Mouse (Mus musculus): Measurements from ENCODE around the gene Inpp5e.

The Inpp5e gene

DNA sequence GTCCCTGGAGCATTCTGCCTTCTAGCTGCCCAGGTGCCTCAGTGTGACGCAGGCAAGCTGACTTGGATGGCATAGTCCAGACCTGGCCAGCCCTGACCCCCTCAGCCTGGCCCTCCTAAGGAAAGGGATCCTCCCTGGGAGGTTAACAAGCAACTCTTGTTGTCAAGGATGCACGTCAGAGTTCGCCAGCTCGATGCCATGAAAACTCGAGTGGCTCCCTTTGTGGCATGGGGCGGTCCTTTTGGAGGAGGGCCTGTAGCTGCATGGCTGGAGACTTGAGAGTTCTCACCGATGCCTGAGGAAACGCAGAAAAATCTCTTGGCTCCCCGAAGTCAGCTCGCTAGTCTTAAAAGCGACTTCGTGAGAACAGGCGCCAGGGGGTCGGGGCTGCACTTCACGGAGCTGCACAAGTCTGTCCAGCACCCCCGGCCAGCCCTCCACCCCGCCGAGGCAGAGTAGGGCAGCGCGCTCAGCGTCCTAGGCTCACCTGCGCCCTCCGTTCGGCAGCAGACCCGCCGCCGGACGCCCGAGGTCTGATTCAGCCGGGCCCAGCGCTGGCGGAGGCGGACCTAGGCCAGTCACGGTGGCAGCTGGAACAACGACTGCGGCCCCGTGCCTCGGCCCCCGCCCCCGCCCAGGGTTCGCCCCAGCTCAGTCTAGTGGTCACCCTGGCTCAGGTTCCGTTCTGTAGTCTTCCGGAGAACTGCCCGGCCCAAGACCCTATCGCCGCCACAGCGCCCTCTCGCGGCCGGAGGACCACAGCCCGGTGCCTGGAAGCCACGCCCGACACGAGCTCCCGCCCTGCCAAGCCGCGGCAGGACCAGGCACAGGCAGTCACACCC is at the start of gene Inpp5e:
TSS of gene Inpp5e (minus strand) at position 689 of the 842 bp plus-strand sequence.
- DNase-seq (ENCODE audit: low spot score in 2 of 2), result peak; percentile 96 to 98

DNA sequence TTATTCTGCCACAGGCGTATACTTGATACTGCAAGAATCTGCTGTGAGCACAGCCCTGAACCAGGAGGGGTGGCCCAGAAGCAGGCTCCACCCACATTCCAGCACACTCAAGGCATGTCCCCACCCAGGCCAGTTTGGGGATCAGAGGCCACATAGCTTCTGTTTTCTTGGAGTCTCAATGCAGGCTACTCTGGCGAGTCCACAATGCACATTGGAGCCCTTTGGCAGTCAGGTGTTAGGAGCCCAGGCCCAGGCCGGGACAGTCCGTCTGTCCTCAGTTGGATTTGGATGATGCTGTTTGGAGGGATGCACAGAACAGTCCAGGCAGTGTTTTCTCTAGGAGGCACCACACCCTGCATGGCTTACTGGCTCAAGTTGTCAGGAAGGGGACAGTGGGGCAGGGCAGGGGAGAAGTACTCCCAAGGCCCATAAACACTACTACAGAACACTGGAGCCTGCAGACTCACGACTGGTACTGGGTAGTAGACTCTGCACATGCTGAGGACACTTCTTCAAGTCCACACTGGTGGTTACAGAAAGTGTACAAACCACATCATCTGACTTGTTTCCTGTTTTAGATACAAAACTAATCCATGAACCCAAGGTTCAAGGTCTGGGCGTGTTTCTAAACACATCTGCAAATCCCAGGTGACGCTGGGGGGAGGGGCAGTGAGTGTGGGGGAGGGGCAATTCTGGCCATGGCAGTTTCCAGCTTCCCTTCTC is 49.6 kb upstream of the Inpp5e start:
- no peak for DNase-seq (ENCODE audit: low spot score in 2 of 2)

DNA sequence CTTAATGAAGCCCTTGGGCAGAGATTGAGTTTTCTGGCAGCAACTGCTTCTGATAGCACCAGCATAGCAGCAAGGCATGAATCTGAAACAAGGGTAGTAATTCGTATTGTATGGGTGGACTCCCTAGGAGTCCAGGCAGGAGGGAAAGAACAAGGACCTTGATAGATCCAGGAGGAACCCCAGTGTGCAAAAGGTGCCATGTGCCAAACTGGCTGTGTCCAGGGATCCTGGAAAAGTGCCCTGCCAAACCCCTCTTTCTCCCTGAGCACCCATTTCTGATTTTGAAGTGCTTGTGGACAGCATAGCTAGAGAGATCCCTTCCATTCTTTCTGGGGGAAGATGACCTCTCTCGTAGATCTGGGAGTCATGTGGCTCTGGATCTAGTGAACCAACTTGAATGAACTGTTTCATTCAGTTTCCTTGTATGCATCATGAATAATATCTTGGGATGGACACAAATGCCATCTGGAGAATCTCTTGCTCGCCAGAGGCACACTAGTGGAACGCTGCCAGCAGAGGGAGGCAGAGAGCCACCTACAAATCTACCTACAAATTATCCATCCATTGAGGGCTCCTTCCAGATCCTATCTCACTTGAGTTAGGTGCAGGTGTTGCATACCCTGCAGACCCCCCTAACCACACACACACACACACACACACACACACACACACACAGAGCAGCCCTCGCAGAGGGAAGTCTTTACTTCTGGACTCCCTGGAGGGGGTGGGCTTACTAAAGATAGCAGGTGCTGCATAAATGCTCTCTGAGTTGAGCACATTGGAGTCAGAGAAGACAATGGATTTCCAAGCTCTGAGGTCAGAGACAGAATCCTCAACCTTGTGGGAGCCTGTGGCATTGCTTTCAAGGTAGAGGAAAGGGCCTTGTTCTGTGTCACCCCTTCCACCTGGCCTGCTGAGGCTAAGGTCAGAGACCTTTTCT is 40.4 kb upstream of the Inpp5e start:
- DNase-seq (ENCODE audit: low spot score in 2 of 2), result peak; percentile 77 to 89

DNA sequence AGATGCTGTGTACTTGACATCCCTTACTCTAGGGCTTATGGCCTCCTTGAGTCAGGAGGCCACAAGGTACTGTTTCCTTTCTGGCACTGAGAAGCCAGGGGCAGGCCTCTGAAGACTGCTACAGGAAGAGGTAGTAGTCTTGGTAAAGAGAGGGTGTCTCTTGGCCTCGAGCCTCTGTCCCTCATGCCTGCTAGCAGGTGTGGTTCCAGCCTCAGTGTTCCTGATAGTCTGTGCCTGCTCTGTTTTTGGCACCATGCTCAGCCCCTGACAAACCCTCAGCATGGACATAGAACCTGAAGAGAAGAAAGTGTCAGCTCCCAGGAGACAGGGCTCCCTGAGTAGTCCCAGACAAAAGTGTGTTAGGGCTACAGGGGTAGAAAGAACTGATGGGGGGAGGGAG is 38.4 kb upstream of the Inpp5e start:
- DNase-seq (ENCODE audit: low spot score in 2 of 2), result no peak

DNA sequence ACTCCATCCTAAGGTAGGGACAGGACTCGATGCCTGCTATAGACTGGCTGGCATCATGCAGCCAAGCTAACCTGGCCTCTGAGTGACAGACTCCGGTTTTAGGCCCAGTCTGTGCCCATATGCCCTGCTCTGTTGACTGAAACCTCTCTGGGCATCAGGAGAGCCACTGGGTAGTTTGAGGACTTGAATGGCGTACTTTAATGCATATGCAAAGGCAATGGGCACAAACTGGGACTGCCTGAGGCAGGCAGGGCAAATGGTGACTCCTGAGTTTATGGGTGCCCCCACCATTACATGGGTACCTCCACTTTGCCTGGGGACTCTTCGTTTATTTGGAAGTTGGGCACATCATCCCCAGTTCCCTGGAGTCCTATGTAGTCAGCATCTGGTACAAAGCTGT is 37.7 kb upstream of the Inpp5e start:
- DNase-seq (ENCODE audit: low spot score in 2 of 2), result no peak

DNA sequence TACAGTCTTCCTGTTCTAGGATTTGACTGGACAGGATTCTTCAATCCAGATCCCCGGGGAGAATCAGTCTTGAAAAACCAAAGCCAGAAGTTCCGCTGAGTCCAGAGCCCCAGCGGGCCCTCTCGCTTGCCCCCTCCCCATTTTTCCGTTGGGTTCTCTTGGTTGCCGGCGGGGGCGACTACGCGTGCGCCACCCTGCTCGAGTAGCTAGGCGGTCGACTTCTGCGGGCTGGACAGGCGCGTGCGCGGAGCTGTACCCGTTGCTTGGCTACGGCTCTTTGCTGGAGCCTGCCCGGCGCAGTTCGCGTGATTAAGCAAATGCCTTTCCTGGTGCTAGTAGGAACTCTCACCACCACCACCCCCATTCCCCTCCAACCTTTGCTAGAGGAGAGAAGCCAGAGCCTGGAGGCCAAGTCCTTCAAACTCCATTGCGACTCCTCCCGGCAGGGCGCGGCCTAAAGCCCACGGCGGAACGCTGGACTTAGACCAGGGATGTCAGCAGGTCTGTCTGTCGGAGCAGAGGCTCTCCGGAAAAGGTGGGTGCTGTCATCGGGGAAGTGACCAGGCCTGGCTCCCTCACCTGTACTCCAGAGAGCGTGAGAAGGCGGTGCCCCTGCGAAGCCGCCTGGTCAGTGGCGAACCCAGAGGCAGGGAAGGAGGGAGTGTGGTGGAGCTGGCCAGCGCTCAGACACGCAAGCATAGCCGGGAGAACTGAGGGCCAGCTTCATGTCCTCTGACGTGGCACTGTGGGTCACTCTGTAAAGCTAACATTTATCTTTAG is 36.9 kb upstream of the Inpp5e start:
- DNase-seq (ENCODE audit: low spot score in 2 of 2), result peak; percentile 96 to 97

DNA sequence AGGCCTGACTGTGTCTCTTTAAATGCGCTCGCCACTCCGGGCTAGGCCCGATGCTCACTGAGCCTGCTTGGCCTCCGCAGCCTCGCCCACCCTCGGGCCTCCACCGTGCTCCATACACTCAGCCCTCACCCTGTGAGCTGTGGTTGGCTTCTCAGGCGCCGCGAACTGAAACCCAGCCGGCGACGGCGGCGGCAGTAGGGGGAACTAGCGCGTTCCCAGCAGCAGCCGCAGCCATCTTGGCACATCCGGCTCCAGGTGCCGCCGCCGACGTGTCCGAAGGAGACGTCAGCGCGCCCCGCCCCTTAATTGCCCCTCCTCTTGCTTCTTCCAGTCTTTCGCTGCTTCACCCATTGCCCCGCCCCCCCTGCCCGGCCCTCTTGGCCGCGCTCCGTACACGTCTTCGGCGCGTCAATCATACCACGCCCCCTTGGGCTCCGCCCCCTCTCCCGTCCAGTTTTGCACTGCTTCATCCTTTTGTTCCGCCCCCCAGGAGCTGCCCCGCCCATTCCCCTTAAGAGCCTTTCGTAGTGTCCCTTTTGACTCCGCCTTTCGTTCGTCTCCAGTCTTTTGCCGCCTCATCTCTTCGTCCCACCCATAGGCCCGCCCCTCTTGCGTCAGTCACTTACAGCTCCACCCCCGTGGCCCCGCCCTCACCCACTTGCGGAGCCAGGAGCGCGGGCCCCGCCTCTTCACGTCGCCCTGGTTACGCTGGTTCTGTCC is 36.1 kb upstream of the Inpp5e start, which contains the start of gene Sec16a:
TSS of gene Sec16a (minus strand) at position 271 of the 720 bp plus-strand sequence.
- peak; percentile 98 to 99 for DNase-seq (ENCODE audit: low spot score in 2 of 2)

DNA sequence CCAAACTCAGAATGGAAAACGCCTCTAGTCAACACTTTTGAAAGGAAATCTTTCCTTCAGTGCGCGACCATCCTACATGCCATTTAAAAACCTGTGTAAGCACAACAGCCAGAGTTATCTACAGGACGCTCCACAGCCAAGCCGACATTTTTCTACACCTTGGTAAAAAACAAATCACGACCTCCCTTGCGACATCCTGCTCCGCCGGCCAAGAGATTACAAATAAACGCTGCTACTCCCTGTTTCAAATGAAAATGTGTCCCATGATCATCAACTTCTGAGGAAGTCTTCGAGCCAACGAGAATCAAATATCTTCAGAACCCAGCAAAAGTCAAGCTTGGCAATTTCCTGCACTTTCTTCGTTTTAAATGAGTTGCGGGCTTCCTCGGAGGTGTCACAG is 35.4 kb upstream of the Inpp5e start:
- DNase-seq (ENCODE audit: low spot score in 2 of 2), result no peak

DNA sequence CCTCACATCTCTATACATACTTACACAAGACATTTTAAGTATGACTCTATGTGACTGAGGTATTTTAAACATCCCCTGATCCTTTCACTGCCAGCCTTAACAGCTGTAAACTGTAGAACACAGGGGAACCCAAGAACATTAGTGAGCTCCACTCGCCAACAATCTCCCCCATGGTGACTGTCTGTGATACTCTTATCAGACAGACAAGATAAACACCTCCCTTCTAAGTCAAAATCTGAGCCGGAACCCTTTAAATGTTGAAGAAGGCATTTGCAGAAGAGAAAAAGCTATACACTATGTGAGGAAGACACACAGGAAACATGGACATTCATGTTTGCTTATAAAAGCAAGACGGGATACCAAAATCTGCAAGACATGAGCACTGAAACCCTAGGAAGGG is 34.9 kb upstream of the Inpp5e start:
- DNase-seq (ENCODE audit: low spot score in 2 of 2), result no peak

DNA sequence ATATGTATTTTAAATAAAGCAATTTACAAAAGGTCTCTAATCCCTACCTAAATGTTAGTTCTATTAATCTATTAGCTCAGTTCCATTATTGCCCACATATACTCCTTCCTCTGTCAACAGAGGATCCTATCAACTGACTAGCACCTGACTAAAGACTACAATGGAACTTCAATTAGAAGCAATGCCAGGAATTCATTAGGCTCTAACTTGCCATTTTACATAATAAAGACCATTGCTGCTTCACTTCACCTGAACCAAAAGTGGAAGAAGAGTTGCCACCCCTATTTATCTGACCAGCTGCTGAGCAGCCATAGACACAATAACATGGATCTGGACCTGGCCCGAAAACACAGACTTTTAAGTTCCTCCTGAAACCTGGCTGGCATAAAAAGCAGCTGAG is 33.8 kb upstream of the Inpp5e start:
- DNase-seq (ENCODE audit: low spot score in 2 of 2), result no peak

DNA sequence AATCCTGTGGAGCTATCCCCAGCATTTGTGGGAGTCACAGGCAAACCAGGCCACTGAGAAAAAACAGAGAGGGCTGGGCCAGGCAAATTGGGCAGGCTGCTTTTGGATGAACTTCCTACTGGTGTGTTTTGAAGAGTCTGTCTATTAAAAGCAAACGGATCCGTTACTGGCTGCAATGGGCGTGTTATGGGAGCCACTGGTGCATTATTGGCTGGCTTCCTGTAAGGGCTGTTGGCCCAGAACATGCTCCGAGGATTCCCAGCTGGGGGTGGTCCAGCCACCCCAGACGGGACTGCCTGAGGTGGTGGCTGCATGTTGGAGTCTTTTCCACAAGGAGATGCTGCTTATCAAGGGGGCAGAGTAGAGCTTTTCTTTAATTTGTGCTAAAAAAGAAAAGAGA is 32.7 kb upstream of the Inpp5e start:
- no peak for DNase-seq (ENCODE audit: low spot score in 2 of 2)

DNA sequence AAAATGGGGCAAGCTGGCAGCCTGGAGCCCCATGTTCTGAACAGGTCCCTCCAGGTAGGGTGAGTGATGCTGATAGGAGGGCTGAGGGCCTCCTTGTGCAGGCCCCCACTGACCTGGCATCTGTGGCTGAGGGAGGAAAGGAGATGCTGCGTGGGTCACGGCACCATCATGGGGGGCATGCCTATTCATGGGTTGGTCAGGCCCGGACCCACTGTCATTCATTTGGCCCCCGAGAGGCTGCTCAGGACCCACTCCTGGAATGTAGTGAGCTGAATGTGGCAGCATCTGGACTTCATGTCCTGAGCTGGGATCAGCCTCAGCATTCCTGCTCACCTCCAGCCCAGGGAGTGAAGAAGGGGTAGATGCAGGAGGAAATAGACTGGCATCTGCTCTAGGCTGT is 32.3 kb upstream of the Inpp5e start:
- no peak for DNase-seq (ENCODE audit: low spot score in 2 of 2)

DNA sequence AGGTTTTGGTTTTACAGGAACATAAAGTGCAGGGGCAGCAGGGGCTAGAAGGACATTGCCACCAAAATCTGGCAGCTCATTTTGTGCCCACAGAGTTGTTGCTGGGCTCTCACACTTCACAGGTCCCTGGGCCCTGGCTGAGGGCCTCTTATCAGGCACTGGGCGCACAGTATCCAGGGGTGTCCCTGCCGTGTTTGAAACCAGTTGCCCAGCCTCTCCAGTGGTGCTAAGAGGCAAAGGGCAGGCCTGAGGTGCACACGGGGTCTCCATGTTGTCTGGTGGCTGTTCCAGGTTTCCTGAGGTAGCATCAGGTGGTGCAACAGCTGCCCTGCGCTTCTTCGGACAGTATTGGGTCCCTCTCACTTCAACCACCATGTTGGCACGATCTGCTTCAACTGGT is 30.7 kb upstream of the Inpp5e start:
- DNase-seq (ENCODE audit: low spot score in 2 of 2), result no peak

DNA sequence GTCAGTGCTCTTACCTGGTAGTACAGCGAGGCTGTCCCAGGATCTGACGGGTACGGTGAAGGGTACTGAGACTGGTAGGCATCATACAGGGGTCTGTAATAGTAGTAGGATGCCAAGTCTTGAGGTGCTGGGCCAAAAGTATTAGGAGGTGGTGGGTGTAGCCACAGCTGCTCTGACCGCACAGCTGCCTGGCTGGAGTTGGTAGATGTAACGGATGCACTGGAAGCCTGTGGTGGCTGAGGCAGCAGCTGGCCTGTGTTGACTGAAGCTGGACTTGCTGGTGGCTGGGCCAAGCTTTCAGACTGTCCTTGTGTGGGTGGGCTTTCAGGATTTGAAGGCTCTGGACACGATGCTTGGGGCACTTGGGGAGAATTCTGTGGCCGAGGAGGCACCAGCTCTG is 29.4 kb upstream of the Inpp5e start:
- no peak for DNase-seq (ENCODE audit: low spot score in 2 of 2)

DNA sequence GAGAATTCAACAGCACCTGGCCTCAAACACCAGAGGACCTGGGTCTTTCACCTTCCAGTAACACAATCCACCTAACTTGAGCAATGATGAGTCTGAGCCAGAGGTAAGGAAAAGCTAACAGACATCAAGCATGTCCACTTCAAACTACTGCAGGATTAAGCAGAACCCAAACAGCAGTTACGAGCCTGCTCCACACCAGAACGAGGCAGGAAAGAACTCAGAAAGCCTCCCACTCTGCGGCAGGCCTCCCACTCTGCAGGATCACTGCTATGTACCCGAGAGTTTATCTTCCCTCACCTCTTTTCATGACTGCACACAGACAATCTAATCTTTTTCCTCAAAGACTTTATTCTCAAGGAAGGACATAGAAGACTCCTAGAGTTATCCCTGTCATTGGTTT is 28.2 kb upstream of the Inpp5e start:
- peak; percentile 42 to 55 for DNase-seq (ENCODE audit: low spot score in 2 of 2)

DNA sequence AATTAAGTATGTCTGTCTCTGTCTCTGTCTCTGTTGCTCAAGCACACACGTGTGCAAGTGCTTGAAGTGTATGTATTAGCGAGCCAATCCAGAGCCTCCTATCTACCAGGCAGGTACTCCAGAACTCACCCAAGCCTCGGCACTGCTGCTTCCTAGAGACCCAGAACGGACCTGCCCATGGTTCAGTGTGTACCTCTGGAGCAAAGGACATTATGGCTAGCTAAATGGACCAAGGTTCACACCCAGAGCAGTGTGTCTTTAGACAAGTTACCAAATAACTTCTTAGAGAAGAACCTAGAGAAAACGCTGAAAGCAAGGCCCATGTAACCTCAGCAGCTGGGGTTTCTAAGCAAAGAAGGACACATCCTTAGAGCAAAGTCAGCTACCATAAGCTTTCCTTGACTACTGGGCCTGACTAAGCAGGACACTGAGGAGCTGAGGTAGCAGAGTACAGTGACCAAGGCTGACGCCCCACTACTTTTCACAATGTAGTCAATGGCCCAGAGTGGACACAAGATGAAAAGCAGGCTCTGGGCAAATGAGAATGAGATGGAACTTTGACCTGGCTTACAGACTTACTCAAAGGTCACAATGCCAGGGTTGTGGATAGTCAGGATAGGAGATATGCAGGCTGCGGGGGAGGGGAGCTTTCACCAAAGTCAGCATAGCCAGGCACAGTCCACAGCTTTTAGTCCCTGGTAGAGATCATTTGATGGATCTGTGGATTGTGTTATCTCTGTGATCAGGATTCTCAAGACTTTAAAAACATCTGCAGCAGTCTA is 26.0 kb upstream of the Inpp5e start:
- no peak for DNase-seq (ENCODE audit: low spot score in 2 of 2)

DNA sequence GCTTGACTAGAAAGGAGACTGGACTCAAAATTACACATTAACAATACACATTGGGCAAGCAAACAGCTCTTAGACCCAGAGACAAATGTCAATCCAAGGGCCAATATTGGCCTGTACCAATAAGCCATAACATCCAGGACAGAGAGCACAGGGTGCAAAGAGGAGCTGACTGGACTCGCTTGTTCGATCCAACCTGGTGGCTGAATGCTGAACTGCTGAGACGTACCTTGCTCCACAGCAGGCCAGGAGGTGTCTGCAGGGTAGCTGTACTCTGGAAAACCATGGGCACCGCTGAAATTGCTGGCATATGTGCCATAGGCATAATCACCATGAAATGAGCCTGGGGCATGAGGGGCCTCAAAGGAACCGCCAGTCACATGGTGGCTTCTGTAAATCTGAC is 20.8 kb upstream of the Inpp5e start:
- no peak for DNase-seq (ENCODE audit: low spot score in 2 of 2)

DNA sequence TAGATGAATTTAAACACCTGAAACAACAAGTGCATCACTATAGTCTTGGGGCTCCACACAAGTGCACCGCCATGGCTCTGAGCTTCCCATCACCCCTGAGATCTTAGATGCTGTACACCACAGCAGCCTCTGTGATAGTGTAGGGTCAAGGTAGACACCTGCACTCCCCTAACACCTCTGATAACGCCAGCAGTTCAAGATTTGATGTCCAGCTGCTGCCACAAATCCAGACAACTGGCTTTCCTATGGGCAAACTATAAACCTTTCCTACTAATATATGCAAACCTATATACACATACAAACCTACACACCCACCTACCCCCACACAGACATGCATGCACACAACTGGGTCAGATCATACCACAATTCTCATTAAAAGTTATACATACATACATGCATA is 15.5 kb upstream of the Inpp5e start:
- no peak for DNase-seq (ENCODE audit: low spot score in 2 of 2)

DNA sequence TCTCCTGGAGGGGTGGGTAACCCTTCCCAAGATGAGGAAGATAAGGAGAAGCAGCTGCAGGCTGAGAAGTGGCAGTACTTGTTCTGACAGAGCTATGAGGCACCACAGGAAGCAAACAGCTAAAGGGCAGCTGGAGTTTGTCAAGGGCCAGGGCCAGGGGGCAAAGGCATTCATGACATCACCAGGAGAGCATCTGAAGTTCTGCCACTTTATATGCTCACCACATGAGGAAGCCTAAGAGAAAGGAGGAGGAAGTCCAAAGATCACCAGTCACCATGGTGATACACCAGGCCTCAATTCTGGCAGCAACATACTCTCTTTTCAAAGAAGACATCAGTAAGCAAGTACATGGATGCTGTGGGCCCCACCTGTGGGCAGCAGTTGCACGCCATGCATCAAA is 14.1 kb upstream of the Inpp5e start:
- no peak for DNase-seq (ENCODE audit: low spot score in 2 of 2)

DNA sequence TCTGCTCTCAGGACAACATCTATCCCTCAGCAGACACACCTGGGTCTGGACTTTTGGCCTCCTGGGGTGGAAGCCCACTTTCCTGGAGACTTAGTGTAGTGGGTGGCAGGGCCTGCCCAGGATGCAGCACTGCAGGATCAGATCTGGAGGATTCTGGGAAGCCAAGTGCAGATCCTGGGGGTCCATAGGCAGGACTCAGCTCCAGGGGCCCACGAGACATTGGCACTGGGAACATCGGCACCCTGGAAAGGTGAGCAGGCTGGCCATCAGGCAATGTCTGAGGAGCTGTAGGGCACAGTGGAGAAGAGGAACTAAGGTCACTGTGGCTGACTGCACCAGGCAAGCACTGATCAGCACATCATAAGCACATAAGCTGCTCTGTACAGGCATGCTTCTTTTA is 13.0 kb upstream of the Inpp5e start:
- DNase-seq (ENCODE audit: low spot score in 2 of 2), result no peak

Measured in frontal cortex, postnatal 36 days (tissue).